Mouse (Mus musculus) layer of hippocampus, postnatal 25 days (tissue): ENCODE results near the gene Mn1. TPM values are rescaled to one million over a fixed set of nuclear protein-coding genes. Genes with fewer than 3 reads are reported as not detected.
A peak's percentile ranks its signal among the peaks of the same experiment; 100 is the strongest.

Source experiments
- DNase-seq, 2 experiments: peaks; one replicate each; pipeline ENCODE4 v3.0.0; 2022; ENCODE audit warnings: mixed read lengths in 2 of 2, low spot score in 1 of 2; ENCODE audit errors: extremely low spot score in 1 of 2
- total RNA-seq, 2 experiments: library from RNA; stranded (reverse); gene quantifications; 2 replicates each; pipeline ENCODE4 v1.2.3; 2021

Gene Mn1
- total RNA-seq, 2 experiments from 2014 or later = 40.0 to 40.1 TPM

DNA sequence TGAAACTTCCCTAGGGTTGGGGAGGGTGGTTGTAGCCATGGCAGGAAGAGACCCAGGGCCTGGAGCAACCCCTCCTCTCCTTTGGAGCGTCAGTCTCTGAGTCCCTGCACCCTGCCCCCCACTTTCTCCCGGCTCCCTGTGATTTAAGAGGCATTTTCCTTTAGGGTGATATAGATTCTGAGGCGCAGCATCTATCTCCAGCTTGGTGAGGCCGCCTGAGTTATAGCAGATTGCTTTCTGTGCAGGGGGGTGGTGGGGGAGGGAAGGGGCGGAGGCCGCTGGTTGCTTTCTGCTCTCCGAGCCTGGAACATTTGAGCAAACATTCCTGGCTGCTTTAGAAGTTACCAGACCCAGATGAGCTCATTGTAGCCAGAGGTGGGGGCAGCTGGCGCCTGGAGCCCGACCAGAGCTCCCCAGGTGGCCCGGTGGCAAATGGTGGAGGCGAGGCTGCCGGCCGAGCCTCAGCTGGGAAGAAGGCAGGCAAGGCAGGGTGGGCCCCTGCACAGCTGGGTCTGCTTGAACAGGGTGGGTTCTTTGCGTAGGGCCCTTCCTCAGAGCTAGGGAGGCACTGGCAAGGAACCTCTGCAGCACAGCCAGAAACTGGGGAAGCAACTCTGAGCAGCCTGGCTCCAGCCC, 8.6 kb upstream of the Mn1 start:
- no peak for DNase-seq

DNA sequence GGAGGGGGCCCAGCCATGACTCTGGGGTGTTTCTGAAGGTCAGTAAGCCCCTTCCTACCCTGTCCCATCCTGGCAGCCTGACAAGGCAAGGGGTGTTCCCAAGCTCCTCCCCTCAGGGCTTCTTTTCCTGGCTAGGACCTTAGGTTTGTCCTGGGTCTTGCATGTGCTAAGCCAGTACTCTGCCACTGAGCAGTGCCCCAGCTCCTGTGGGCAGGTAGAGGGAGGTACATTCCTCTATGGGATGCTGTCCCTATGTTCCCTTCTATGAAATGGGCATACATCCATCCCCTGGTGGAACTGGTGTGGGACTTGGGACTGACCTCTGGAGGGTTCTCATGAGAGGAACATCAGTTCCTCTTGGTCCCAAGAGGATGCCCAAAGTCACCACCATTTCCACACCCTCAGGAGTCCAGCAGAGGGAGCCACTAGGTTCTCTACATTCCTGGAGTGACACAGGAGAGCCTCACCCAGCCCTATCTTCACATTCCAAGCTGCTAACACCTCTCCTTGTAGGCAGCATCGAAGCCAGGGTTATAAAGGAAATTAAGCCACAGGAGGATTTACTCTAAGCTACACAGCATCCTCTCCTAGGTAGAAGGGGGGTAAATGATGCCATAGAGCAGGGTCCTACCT, 7.6 kb upstream of the Mn1 start:
- DNase-seq = peak in 1 of 2 experiments; percentile 41

DNA sequence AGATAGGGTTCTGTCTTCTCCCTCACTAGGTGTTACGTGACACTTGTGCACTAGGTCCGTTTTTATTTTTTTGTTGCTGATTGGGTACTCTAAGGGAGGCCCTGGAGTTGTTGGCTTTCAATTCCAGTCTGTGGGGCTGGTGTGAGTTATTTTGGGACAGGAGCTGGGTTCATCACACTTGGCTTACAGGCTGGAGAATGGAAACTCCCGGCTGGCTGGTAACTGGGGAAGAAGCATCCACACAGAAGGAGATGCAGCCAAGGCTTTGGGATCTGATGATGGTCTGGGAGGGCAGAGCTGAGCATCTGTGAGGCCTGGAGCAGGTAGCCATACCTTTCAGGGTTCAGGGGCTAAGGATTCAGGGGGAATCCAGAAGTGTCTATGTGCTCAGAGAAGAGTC, 6.5 kb upstream of the Mn1 start:
- DNase-seq = no peak

GRCm38 (mm10) chr5:111414192-111414591, 3.0 kb upstream of the Mn1 start:
- peak; percentile 66 to 86 for DNase-seq

DNA sequence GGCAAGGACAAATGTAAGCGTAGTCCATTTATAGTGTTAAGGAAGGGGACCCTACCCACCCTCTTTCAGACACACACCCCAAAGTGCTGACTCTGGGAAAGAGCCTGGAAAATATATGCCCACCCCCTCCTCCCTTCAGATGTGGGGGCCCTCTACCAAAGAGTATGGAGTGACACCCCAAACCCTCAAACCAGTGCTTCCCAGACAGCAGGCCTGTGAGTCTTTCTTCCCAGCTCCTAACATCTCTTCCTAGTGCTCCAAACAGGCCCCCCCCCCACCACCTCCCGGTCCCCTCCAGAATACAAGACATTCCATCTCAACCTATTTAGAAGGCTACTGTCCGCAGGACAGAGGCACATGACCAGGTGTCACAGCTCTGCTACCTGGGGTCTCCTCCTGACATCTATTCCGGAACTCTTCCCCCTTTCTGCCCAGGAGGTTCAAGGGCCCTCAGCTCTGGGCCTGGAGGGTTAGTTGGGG, 2.4 kb upstream of the Mn1 start:
- no peak for DNase-seq

DNA sequence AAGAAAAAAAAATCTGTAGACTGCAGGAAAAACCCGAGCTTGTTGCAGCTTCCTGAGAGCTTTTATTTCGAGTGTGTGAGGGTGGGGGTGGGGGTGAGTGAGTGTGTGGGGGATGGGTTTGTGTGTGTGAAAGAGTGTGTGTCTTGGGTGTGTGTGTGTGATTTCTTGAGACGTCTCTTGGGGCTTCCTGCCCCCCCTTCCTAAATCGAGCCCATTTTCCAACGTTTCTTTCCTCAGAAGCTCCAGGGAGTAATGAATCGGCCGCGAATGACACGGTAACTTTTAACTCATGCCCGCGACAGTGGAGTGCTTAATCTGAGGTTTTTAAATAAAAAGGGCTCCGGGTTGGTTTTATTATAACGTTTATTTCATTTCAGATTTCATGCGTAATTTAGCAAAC, 1.6 kb upstream of the Mn1 start:
- DNase-seq = no peak

GRCm38 (mm10) chr5:111416048-111416447, 1.1 kb upstream of the Mn1 start:
- no peak for DNase-seq

GRCm38 (mm10) chr5:111417378-111418131, 393 bp downstream of the Mn1 start:
- peak in 1 of 2 experiments; percentile 48 for DNase-seq

- DNase-seq = peak in 1 of 2 experiments; percentile 43
Observed at GRCm38 (mm10) chr5:111418202-111419120, 1.3 kb downstream of the Mn1 start.

- peak in 1 of 2 experiments; percentile 45 for DNase-seq
Observed at GRCm38 (mm10) chr5:111419121-111419881, 2.1 kb downstream of the Mn1 start.

- no peak for DNase-seq
Observed at GRCm38 (mm10) chr5:111420011-111420691, 3.0 kb downstream of the Mn1 start.

- no peak for DNase-seq
Observed at GRCm38 (mm10) chr5:111420896-111421295, 3.7 kb downstream of the Mn1 start.

DNA sequence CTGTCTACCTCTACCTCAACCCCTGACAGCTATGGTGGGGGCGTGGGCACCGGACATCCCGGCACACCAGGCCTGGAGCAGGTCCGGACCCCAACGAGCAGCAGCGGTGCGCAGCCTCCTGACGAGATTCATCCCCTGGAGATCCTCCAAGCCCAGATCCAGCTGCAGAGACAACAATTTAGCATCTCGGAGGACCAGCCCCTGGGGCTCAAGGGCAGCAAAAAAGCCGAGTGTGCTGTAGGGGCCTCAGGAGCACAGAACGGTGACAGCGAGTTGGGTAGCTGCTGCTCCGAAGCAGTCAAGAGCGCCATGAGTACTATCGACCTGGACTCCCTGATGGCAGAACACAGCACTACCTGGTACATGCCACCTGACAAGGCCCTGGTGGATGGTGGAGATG, 4.3 kb downstream of the Mn1 start:
- DNase-seq = no peak

DNA sequence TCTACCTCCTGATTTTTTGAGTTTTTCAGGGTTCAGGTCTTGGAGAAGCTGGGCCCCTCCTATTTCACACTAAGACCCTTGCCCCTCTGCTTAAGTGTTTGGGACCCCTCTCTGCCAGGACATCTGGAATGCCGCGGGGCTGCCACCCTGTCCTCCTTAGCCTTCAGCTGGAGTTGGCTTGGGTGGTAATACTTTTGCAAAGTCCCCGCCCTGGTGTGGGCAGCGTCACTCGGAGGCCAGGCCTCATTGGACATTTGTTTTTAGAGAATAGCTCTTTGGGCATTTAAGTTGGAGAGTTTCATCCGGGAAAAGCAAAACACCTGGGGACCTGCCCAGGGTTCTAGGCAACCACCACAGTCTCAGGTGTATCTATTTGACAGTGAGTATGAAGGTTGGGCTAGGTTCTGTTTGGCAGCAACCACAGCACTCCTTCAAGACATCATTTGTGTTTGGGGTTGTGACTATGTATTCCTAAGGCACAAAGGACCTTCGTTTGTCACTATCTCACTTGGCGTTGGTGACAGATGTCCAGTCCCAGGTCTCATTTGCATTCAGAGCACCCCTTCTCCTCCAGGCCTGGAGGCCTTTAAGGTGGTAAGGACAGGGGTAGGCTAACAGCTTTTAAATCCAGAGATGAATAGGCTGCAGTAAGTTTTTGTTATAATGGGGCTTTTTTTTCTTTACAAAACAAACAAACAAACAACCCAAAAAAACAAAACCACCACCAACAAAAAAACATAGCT, 5.1 kb downstream of the Mn1 start:
- no peak for DNase-seq

GRCm38 (mm10) chr5:111423011-111423410, 5.8 kb downstream of the Mn1 start:
- no peak for DNase-seq

DNA sequence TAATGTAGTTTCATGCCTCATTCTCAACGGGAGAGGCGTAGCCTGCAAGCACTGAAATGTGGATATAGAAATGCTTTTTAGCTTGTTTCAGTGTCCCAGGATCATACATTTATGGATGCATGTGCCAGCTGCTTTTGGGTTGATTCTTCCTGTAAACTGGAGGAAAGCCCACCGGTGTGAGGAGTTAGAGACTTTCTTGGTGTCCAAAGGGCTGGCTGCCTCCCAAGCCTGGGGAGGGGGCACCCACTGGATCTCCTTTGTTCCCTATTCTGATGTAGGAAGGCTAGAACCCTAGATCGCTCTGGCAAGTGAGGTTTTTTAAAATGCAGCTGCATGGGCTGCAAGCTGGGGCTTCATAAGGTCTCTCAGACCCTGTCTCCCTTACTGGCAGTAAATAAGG, 6.5 kb downstream of the Mn1 start:
- no peak for DNase-seq

GRCm38 (mm10) chr5:111425813-111426212, 8.7 kb downstream of the Mn1 start:
- no peak for DNase-seq

DNA sequence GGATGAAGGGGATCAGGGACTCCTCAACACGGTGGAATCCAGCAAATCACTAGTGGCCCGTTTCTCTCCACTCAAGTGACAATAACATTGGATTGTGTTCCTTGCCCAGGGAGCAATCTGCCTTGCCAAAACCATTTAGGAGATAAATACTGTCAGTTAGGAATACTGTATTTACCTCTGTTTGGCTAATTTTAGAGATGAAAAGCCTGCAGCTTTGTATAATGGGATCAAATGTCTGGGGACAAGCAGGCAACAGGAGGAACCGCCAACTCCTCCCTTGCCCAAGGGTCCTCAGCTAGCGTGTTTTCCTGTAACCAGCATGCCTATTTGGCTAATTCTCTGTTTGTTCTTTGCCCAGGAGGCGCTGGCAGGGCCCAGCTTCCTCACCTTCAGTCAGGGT, 9.1 kb downstream of the Mn1 start:
- DNase-seq = no peak
